Mouse (Mus musculus) MEL (cell line): ENCODE results near the gene Gm43064. TPM values are rescaled to one million over a fixed set of nuclear protein-coding genes. Genes with fewer than 3 reads are reported as not detected.
A peak's percentile ranks its signal among the peaks of the same experiment; 100 is the strongest.

Source experiments
- DNase-seq: peaks from one replicate; pipeline ENCODE4 v3.0.0; 2011; ENCODE audit warnings: low read depth, low spot score
- H3K27ac ChIP-seq: 2 replicates; pipeline ENCODE4 v1.5.1; 2012; ENCODE audit warnings: low read depth, mild to moderate bottlenecking, control low read depth, low read length, moderate library complexity; ENCODE audit not compliant: control insufficient read depth
- H3K27me3 ChIP-seq, 2 experiments: fragments of 150-350 bp in 1 of 2; sonication (generic) in 1 of 2; 2 replicates each; pipeline ENCODE4 v1.6.1; 2012; ENCODE audit warnings: low read length in 2 of 2, mild to moderate bottlenecking in 2 of 2, improper control_type of control experiment in 1 of 2, moderate library complexity in 1 of 2; ENCODE audit not compliant: insufficient read depth in 2 of 2, control insufficient read depth in 1 of 2
- H3K36me3 ChIP-seq, 2 experiments: 2 replicates each; pipeline ENCODE4 v1.6.1; 2012 to 2014; ENCODE audit warnings: low read length in 2 of 2, improper control_type of control experiment in 1 of 2, inconsistent platforms in 1 of 2, mild to moderate bottlenecking in 1 of 2; ENCODE audit not compliant: insufficient read depth in 2 of 2, control insufficient read depth in 1 of 2
- H3K4me1 ChIP-seq, 2 experiments: fragments of 150-350 bp in 1 of 2; sonication (generic) in 1 of 2; 2 replicates each; pipeline ENCODE4 v1.6.1; 2012; ENCODE audit warnings: low read length in 2 of 2, improper control_type of control experiment in 1 of 2, mild to moderate bottlenecking in 1 of 2; ENCODE audit not compliant: insufficient read depth in 2 of 2, control insufficient read depth in 1 of 2
- H3K4me3 ChIP-seq, 2 experiments: fragments of 150-350 bp in 1 of 2; sonication (generic) in 1 of 2; 2 replicates each; pipeline ENCODE4 v1.5.1; 2012; ENCODE audit warnings: low read depth in 2 of 2, low read length in 2 of 2, mild to moderate bottlenecking in 2 of 2, moderate library complexity in 2 of 2, control low read depth in 1 of 2, improper control_type of control experiment in 1 of 2; ENCODE audit not compliant: control insufficient read depth in 1 of 2, insufficient read depth in 1 of 2
- H3K79me2 ChIP-seq: 2 replicates; pipeline ENCODE4 v1.6.1; 2012; ENCODE audit warnings: mild to moderate bottlenecking, low read length, moderate library complexity; ENCODE audit not compliant: control insufficient read depth, poor library complexity, insufficient read depth
- H3K9ac ChIP-seq: 2 replicates; pipeline ENCODE4 v1.6.1; 2012; ENCODE audit warnings: low read depth, mild to moderate bottlenecking, control low read depth, low read length, moderate library complexity; ENCODE audit not compliant: control insufficient read depth, poor library complexity, severe bottlenecking
- H3K9me3 ChIP-seq: fragments of 150-350 bp; sonication (generic); replicated peaks from 2 replicates; pipeline ENCODE4 v1.6.1; 2012; ENCODE audit warnings: mild to moderate bottlenecking, low read length, improper control_type of control experiment, moderate library complexity; ENCODE audit not compliant: insufficient read depth
- BHLHE40 ChIP-seq: IDR thresholded peaks from 2 replicates; pipeline ENCODE4 v1.6.1; 2012; ENCODE audit warnings: low read depth, mild to moderate bottlenecking, inconsistent platforms, low read length, improper control_type of control experiment, borderline replicate concordance
- CHD1 ChIP-seq: IDR thresholded peaks from 2 replicates; pipeline ENCODE4 v1.6.1; 2012; ENCODE audit warnings: low read depth, mild to moderate bottlenecking, inconsistent platforms, low read length, improper control_type of control experiment
- ELF1 ChIP-seq: IDR thresholded peaks from 2 replicates; pipeline ENCODE4 v1.6.1; 2014; ENCODE audit warnings: low read depth, mild to moderate bottlenecking, inconsistent platforms, low read length, improper control_type of control experiment, moderate library complexity
- ETS1 ChIP-seq: IDR thresholded peaks from 2 replicates; pipeline ENCODE4 v1.6.1; 2012; ENCODE audit warnings: low read depth, mild to moderate bottlenecking, inconsistent platforms, low read length, improper control_type of control experiment, moderate library complexity
- GATA1 ChIP-seq: IDR thresholded peaks from 2 replicates; pipeline ENCODE4 v1.6.1; 2011; ENCODE audit warnings: low read depth, low read length, improper control_type of control experiment
- HCFC1 ChIP-seq: IDR thresholded peaks from 2 replicates; pipeline ENCODE4 v1.6.1; 2012; ENCODE audit warnings: low read depth, mild to moderate bottlenecking, inconsistent platforms, low read length, improper control_type of control experiment, moderate library complexity
- JUND ChIP-seq: IDR thresholded peaks from 2 replicates; pipeline ENCODE4 v1.6.1; 2011; ENCODE audit warnings: low read depth, mild to moderate bottlenecking, improper control_type of control experiment, low read length
- KAT2A ChIP-seq: conservative IDR thresholded peaks from 2 replicates; pipeline ENCODE4 v1.6.1; 2012; ENCODE audit warnings: low read depth, low read length, improper control_type of control experiment, inconsistent platforms
- MAFK ChIP-seq: IDR thresholded peaks from 2 replicates; pipeline ENCODE4 v1.6.1; 2011; ENCODE audit warnings: low read depth, mild to moderate bottlenecking, low read length, improper control_type of control experiment, borderline replicate concordance
- MAX ChIP-seq: IDR thresholded peaks from 2 replicates; pipeline ENCODE4 v1.6.1; 2011; ENCODE audit warnings: low read length, improper control_type of control experiment
- MAZ ChIP-seq: IDR thresholded peaks from 2 replicates; pipeline ENCODE4 v1.6.1; 2012; ENCODE audit warnings: low read depth, mild to moderate bottlenecking, inconsistent platforms, low read length, improper control_type of control experiment
- MXI1 ChIP-seq: IDR thresholded peaks from 2 replicates; pipeline ENCODE4 v1.6.1; 2011; ENCODE audit warnings: mild to moderate bottlenecking, low read depth, low read length, improper control_type of control experiment
- MYB ChIP-seq: IDR thresholded peaks from 2 replicates; pipeline ENCODE4 v1.6.1; 2011; ENCODE audit warnings: mild to moderate bottlenecking, low read depth, low read length, improper control_type of control experiment
- NELFE ChIP-seq: IDR thresholded peaks from 2 replicates; pipeline ENCODE4 v1.6.1; 2011; ENCODE audit warnings: low read depth, low read length, improper control_type of control experiment
- NRF1 ChIP-seq: IDR thresholded peaks from 2 replicates; pipeline ENCODE4 v1.6.1; 2014; ENCODE audit warnings: low read depth, mild to moderate bottlenecking, inconsistent platforms, low read length, improper control_type of control experiment, moderate library complexity; ENCODE audit not compliant: poor library complexity, insufficient read depth, severe bottlenecking
- POLR2A ChIP-seq, 2 experiments: IDR thresholded peaks; 2 replicates each; pipeline ENCODE4 v1.6.1; 2011 to 2012; ENCODE audit warnings: low read length in 2 of 2, mild to moderate bottlenecking in 2 of 2, control low read depth in 1 of 2, improper control_type of control experiment in 1 of 2, low read depth in 1 of 2, moderate library complexity in 1 of 2; ENCODE audit not compliant: control insufficient read depth in 1 of 2, insufficient read depth in 1 of 2, poor library complexity in 1 of 2
- POLR2AphosphoS2 ChIP-seq: IDR thresholded peaks from 2 replicates; pipeline ENCODE4 v1.6.1; 2011; ENCODE audit warnings: low read length, improper control_type of control experiment
- POLR2AphosphoS5 ChIP-seq: IDR thresholded peaks from 2 replicates; pipeline ENCODE4 v1.6.1; 2012; ENCODE audit warnings: low read depth, borderline replicate concordance, mild to moderate bottlenecking, inconsistent platforms, low read length, moderate library complexity, mixed read lengths
- RAD21 ChIP-seq: IDR thresholded peaks from 2 replicates; pipeline ENCODE4 v1.6.1; 2011; ENCODE audit warnings: mild to moderate bottlenecking, low read depth, low read length, improper control_type of control experiment
- RCOR1 ChIP-seq: IDR thresholded peaks from 2 replicates; pipeline ENCODE4 v1.6.1; 2012; ENCODE audit warnings: low read depth, mild to moderate bottlenecking, inconsistent platforms, low read length, improper control_type of control experiment
- SIN3A ChIP-seq: IDR thresholded peaks from 2 replicates; pipeline ENCODE4 v1.6.1; 2012; ENCODE audit warnings: low read length, improper control_type of control experiment, inconsistent platforms
- SMC3 ChIP-seq: IDR thresholded peaks from 2 replicates; pipeline ENCODE4 v1.6.1; 2011; ENCODE audit warnings: low read depth, low read length, improper control_type of control experiment
- TAL1 ChIP-seq: IDR thresholded peaks from 2 replicates; pipeline ENCODE4 v1.6.1; 2012; ENCODE audit warnings: mild to moderate bottlenecking, inconsistent platforms, low read length, moderate library complexity, mixed read lengths
- TBP ChIP-seq: IDR thresholded peaks from 2 replicates; pipeline ENCODE4 v1.8.0; 2011; ENCODE audit warnings: low read depth, low read length, improper control_type of control experiment
- TCF12 ChIP-seq: IDR thresholded peaks from 2 replicates; pipeline ENCODE4 v1.6.1; 2014; ENCODE audit warnings: low read depth, mild to moderate bottlenecking, inconsistent platforms, low read length, improper control_type of control experiment, moderate library complexity
- USF1 ChIP-seq: IDR thresholded peaks from 2 replicates; pipeline ENCODE4 v1.6.1; 2014; ENCODE audit warnings: low read depth, mild to moderate bottlenecking, inconsistent platforms, low read length, improper control_type of control experiment, moderate library complexity
- USF2 ChIP-seq, 2 experiments: IDR thresholded peaks; 2 replicates each; pipeline ENCODE4 v1.6.1; 2011 to 2012; ENCODE audit warnings: improper control_type of control experiment in 2 of 2, low read length in 2 of 2, borderline replicate concordance in 1 of 2, inconsistent platforms in 1 of 2, low read depth in 1 of 2, mild to moderate bottlenecking in 1 of 2; ENCODE audit not compliant: insufficient read depth in 1 of 2
- ZC3H11A ChIP-seq: IDR thresholded peaks from 2 replicates; pipeline ENCODE4 v1.6.1; 2012; ENCODE audit warnings: low read depth, mild to moderate bottlenecking, inconsistent platforms, low read length, improper control_type of control experiment
- ZKSCAN1 ChIP-seq: IDR thresholded peaks from 2 replicates; pipeline ENCODE4 v1.6.1; 2012; ENCODE audit warnings: low read depth, mild to moderate bottlenecking, inconsistent platforms, low read length, improper control_type of control experiment, moderate library complexity
- ZMIZ1 ChIP-seq: IDR thresholded peaks from 2 replicates; pipeline ENCODE4 v1.6.1; 2012; ENCODE audit warnings: low read depth, mild to moderate bottlenecking, inconsistent platforms, low read length, improper control_type of control experiment, moderate library complexity
- ZNF384 ChIP-seq: IDR thresholded peaks from 2 replicates; pipeline ENCODE4 v1.6.1; 2012; ENCODE audit warnings: low read depth, mild to moderate bottlenecking, inconsistent platforms, low read length, improper control_type of control experiment
- polyA plus RNA-seq, 2 experiments: library from polyadenylated mRNA; stranded (reverse) in 1 of 2; unstranded in 1 of 2; fragments of >175 nt in 1 of 2; fragments of >200 nt in 1 of 2; gene quantifications; 2 replicates each; pipeline versions ENCODE4 v1.2.1 to v1.2.4; 2012; ENCODE audit warnings: low replicate concordance in 2 of 2, low read depth in 1 of 2; ENCODE audit not compliant: insufficient read length in 2 of 2, insufficient read depth in 1 of 2, missing spikeins in 1 of 2
- total RNA-seq: library from RNA; depleted of rRNA; stranded (reverse); fragments of 300-350 nt; gene quantifications from 2 replicates; pipeline ENCODE4 v1.2.3, GENCODE M21; 2012

The Gm43064 gene
- total and polyA plus RNA-seq, 3 experiments: 0.14 to 0.50 TPM; not detected in 1

- peak; percentile 59 for TF ChIP-seq MXI1
- no peak for TF ChIP-seq NRF1
- TF ChIP-seq CHD1: no peak
- TF ChIP-seq SIN3A: peak; percentile 92
- 0 out of 2 replicates have a peak, but pooled peaks have one; percentile 37 for TF ChIP-seq ZNF384
- no peak for TF ChIP-seq USF2 (IDR thresholded peaks at IDR 0.05; ENCODE audit: borderline replicate concordance in 1 of 2, insufficient read depth in 1 of 2, low read depth in 1 of 2, low read length in 2 of 2)
- TF ChIP-seq MAZ: peak; percentile 58; the same call in 1 of the 2 replicates
- peak; percentile 83 for TF ChIP-seq RCOR1
- TF ChIP-seq MAX: no peak
- TF ChIP-seq MYB: peak; percentile 74
- TF ChIP-seq RAD21: no peak
- TF ChIP-seq ZC3H11A: no peak
- TF ChIP-seq TBP: no peak
- TF ChIP-seq ZMIZ1: no peak
- peak; percentile 73; the same call in 1 of the 2 replicates for TF ChIP-seq JUND
- no peak for TF ChIP-seq BHLHE40
- TF ChIP-seq USF1: no peak
- TF ChIP-seq KAT2A: no peak
- TF ChIP-seq HCFC1: peak; percentile 47; the same call in 1 of the 2 replicates
- TF ChIP-seq, all 39 proteins: peak for 18
These were observed 9.9 kb upstream of the Gm43064 start (continued) for GRCm38 (mm10) chr3:103799507-103799906.

GRCm38 (mm10) chr3:103801631-103802531 is 7.5 kb upstream of the Gm43064 start:
- peak overlapping the region; percentile 21 to 24; a peak in 3 of 4 replicates for H3K4me3 ChIP-seq
- peak overlapping the region; percentile 44 for H3K9ac ChIP-seq
- H3K27ac ChIP-seq: peak overlapping the region; percentile 91
- H3K79me2 ChIP-seq: 0 out of 2 replicates have a peak, but pooled peaks cover 1% of the 10 kb centered on the region
- H3K27me3 ChIP-seq: no peaks in the 10 kb centered on the region
- peak; percentile 89 for DNase-seq
- H3K9me3 ChIP-seq: no peaks in the 10 kb centered on the region
- H3K4me1 ChIP-seq: peaks cover 28 to 41% of the 10 kb centered on the region in 2 experiments
- H3K36me3 ChIP-seq: peaks cover 0 to 46% of the 10 kb centered on the region in 2 experiments
- peak; percentile 42 for TF ChIP-seq GATA1
- no peak; the same call in 1 of the 2 replicates for TF ChIP-seq SMC3
- TF ChIP-seq POLR2AphosphoS2: peak; percentile 68; the same call in 1 of the 2 replicates
- TF ChIP-seq ELF1: peak; percentile 45; the same call in 1 of the 2 replicates
- no peak for TF ChIP-seq RAD21
- no peak for TF ChIP-seq USF1
- peak; percentile 32 for TF ChIP-seq TAL1
- no peak for TF ChIP-seq POLR2AphosphoS5
- TF ChIP-seq KAT2A: 0 out of 2 replicates have a peak, but pooled peaks have one; percentile 14
- no peak; the same call in 1 of the 2 replicates for TF ChIP-seq BHLHE40
- peak; percentile 63; the same call in 1 of the 2 replicates for TF ChIP-seq TCF12
- peak in 1 of 2 experiments; percentile 44; a peak in 2 of 4 replicates for TF ChIP-seq POLR2A (IDR thresholded peaks at IDR 0.05; ENCODE audit: control insufficient read depth in 1 of 2, insufficient read depth in 1 of 2, low read depth in 1 of 2, low read length in 2 of 2, poor library complexity in 1 of 2)
- TF ChIP-seq MAFK: no peak
- peak; percentile 40; the same call in 1 of the 2 replicates for TF ChIP-seq NELFE
- no peak for TF ChIP-seq USF2 (IDR thresholded peaks at IDR 0.05; ENCODE audit: borderline replicate concordance in 1 of 2, insufficient read depth in 1 of 2, low read depth in 1 of 2, low read length in 2 of 2)
- TF ChIP-seq ZKSCAN1: no peak
- no peak for TF ChIP-seq MYB
- TF ChIP-seq ETS1: peak; percentile 97
- peak; percentile 81 for TF ChIP-seq MAX
- no peak for TF ChIP-seq HCFC1
- TF ChIP-seq CHD1: no peak
